Mouse (Mus musculus) liver, embryonic 16.5 days (tissue): ENCODE measurements around the gene Clstn2. TPM values are rescaled to one million over a fixed set of nuclear protein-coding genes. Genes with fewer than 3 reads are reported as not detected.

Experiments
- ATAC-seq: fragments of 200-750 bp; cut with Nextera tagmentation; 2 replicates; pipeline ENCODE4 v1.8.0; 2017; ENCODE audit warnings: low read depth, mild to moderate bottlenecking, moderate number of reproducible peaks, moderate library complexity
- H3K27ac ChIP-seq: fragments of 300-500 bp; sonication (generic); 2 replicates; pipeline ENCODE4 v1.5.1; 2014; ENCODE audit warnings: mild to moderate bottlenecking, low read length
- H3K27me3 ChIP-seq: fragments of 300-500 bp; sonication (generic); 2 replicates; pipeline ENCODE4 v1.6.1; 2014; ENCODE audit warnings: low read depth, low read length, mixed read lengths; ENCODE audit not compliant: control insufficient read depth, insufficient read depth
- H3K36me3 ChIP-seq: fragments of 300-500 bp; sonication (generic); 2 replicates; pipeline ENCODE4 v1.6.1; 2014; ENCODE audit warnings: mild to moderate bottlenecking; ENCODE audit not compliant: control insufficient read depth, insufficient read depth
- H3K4me1 ChIP-seq: fragments of 300-500 bp; sonication (generic); 2 replicates; pipeline ENCODE4 v1.6.1; 2014; ENCODE audit warnings: low read depth, low read length, mixed read lengths; ENCODE audit not compliant: control insufficient read depth
- H3K4me2 ChIP-seq: fragments of 300-500 bp; sonication (generic); 2 replicates; pipeline ENCODE4 v1.6.1; 2014; ENCODE audit warnings: low read depth, low read length, mixed read lengths
- H3K4me3 ChIP-seq: fragments of 300-500 bp; sonication (generic); 2 replicates; pipeline ENCODE4 v1.5.1; 2014; ENCODE audit warnings: low read depth, mild to moderate bottlenecking, low read length
- H3K9ac ChIP-seq: fragments of 300-500 bp; sonication (generic); 2 replicates; pipeline ENCODE4 v1.6.1; 2014; ENCODE audit warnings: low read depth, low read length
- H3K9me3 ChIP-seq: fragments of 300-500 bp; sonication (generic); replicated peaks from 2 replicates; pipeline ENCODE4 v1.6.1; 2016; ENCODE audit warnings: low read length; ENCODE audit not compliant: control insufficient read depth
- WGBS: fragments of 180-500 bp; shearing (Covaris S2); extraction: QIAGEN DNeasy Blood & Tissue Kit; methylation state at CpG from one replicate; pipeline ENCODE4 v1.1.7; 2014; ENCODE audit not compliant: insufficient replicate concordance; 5-methylcytosine and 5-hydroxymethylcytosine counted together
- polyA plus RNA-seq: library from polyadenylated mRNA; unstranded; fragments of >200 nt; fragmentation: Nextera tagmentation; extraction: Ambion mirVana; gene quantifications from 2 replicates; pipeline ENCODE4 v1.2.1, GENCODE M21; 2015

The Clstn2 gene
- polyA plus RNA-seq: 0.02 TPM in 2 replicates

DNA sequence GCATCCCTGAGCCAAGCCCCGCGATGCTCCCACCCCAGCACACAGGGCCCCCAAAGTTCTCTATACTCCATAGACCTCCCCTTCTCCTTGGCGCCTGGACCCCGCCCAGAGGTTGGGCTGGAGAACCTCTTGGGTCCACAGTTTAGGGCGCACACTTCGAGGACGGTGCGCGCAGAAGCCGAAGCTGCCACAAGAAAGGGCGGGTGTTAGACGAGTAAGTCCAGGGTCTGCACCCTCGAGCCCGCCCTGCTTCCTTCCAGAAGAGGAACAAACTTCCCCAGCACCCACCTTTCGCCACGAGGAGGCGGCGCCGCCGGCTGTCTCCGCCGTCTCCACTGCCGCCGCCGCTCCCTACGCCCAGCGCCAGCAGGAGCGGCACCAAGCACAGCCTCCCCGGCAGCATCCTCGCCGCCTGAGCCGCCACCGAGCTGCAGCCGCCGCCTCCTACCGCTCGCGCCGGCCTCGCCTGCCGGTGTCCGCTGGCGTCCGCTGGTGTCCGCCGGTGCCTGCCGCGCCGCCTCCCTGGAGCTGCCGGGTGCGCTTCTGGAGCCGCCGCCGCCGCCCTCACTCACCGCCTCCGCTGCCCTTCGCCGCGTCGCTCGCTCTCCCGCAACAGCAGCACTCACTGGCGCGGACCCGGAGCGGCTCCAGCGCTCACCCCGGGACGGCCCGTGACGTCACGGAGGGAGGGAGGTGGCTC lies at the start of gene Clstn2:
Clstn2 (minus strand) TSS at position 609 of the 700 bp plus-strand sequence.
- no peak within 1 kb of the TSS for H3K9ac ChIP-seq
- ATAC-seq: no peak
- H3K27me3 ChIP-seq: peaks cover 36% of the 10 kb centered on the region
- H3K4me2 ChIP-seq: peak within 1 kb of the TSS; percentile 52
- no peak within 1 kb of the TSS for H3K27ac ChIP-seq
- no peaks in the 10 kb centered on the region for H3K4me1 ChIP-seq
- no peaks in the 10 kb centered on the region for H3K36me3 ChIP-seq
- H3K4me3 ChIP-seq: peak within 1 kb of the TSS; percentile 46
- under 1% methylated on average over 69 of the region's 73 CpGs for WGBS
- no peaks in the 10 kb centered on the region for H3K9me3 ChIP-seq

DNA sequence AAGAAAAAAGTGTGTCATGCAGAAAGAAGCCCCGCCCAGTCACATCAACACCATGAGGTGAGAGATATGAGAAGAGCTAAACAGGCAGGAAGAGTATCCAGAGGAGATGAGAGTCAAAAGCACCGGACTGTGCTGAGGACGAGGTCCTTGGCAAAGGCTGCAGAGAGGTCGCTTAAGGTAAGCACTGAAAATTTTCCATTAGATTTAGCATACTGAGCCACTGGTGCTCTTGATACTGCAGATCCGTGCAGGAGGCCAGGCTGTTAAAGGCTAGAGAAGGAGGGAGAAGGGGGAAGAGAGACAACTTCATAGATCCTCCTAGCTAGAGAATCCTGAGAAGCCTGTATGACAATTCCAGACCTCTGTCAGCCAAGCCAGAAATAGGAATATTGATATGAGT lies 34.8 kb upstream of the Clstn2 start:
- Histone ChIP-seq H3K27me3 (no peaks in the 10 kb centered on the region), H3K9ac (no peak overlapping the region), H3K4me3 (no peak overlapping the region), H3K9me3 (no peaks in the 10 kb centered on the region), H3K4me1 (no peaks in the 10 kb centered on the region), H3K27ac (no peak overlapping the region), H3K4me2 (no peak overlapping the region), H3K36me3 (no peaks in the 10 kb centered on the region)
- WGBS: 57% methylated on average over 5 of the region's 5 CpGs
- ATAC-seq: no peak

DNA sequence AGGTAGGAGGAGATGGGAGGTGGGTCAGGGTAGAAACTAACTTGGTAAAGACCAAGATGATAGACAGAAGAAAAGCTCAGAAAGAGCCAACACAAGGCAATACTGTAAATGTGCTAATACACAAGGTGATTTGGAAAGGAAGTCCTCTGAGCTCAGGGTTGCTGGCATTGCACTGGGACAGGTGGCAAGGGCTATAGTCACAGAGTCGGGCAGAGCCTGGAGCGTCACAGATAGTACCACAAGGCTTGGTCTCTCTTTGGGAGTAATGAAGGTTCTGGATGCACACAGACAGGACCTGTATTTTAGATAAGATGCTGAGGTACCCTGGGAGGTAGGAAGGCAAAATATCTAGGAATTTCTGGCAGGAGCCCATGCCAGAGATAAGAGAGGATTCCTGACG lies 28.7 kb upstream of the Clstn2 start:
- 59% methylated on average over 3 of the region's 3 CpGs for WGBS
- H3K27ac ChIP-seq: no peak overlapping the region
- ATAC-seq: no peak

DNA sequence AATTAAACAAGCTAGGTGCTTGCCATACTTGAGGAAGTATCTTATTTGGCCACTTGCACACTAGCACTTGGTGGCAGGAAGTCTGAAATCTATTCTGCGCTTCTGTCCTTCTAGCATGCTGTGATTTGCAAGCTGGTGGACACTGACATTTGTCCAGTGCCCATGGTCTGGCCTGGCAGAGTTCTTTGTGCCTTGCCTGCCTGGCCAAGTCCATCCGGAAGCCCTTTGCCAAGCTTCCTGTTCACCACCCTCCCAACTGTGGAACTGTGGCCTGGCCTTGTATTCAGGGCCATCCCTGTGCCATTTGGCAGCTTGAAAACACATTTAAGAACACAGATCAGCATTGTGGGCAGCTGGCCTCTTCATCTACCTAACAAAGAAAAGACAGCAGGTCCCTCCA lies 24.3 kb upstream of the Clstn2 start:
- no peaks in the 10 kb centered on the region for H3K4me1 ChIP-seq
- WGBS: 61% methylated on average over 2 of the region's 2 CpGs

More for the DNA sequence above, 28.7 kb upstream of the Clstn2 start:
- Histone ChIP-seq H3K36me3 (no peaks in the 10 kb centered on the region), H3K9me3 (no peaks in the 10 kb centered on the region), H3K4me3 (no peak overlapping the region), H3K9ac (no peak overlapping the region), H3K27me3 (no peaks in the 10 kb centered on the region), H3K4me1 (no peaks in the 10 kb centered on the region), H3K4me2 (no peak overlapping the region)

DNA sequence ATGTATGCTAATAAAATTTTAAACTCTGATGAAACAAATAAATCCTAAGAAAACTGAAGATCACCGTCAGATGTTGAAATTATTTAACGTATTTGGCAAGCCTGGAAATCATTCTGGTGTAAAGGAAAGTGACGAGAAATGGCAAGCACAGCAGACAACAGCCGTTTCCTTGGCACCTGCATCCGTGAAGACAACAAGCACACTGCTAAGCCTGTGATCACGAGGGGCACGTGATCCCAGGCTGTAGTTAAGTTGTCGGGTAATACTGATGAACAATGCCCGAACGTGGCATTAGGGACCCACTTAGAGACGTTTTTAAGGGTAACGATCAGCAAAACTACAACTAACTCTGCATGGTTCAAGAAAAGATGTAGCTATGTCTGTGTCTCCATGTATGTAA lies 18.4 kb upstream of the Clstn2 start:
- Histone ChIP-seq H3K9me3 (no peaks in the 10 kb centered on the region), H3K4me2 (no peak overlapping the region), H3K27ac (no peak overlapping the region), H3K4me3 (no peak overlapping the region), H3K9ac (no peak overlapping the region), H3K4me1 (no peaks in the 10 kb centered on the region), H3K36me3 (no peaks in the 10 kb centered on the region), H3K27me3 (no peaks in the 10 kb centered on the region)
- ATAC-seq: no peak
- 60% methylated on average over 12 of the region's 12 CpGs for WGBS

More for the DNA sequence above, 24.3 kb upstream of the Clstn2 start:
- no peaks in the 10 kb centered on the region for H3K9me3 ChIP-seq
- no peak overlapping the region for H3K9ac ChIP-seq
- no peaks in the 10 kb centered on the region for H3K36me3 ChIP-seq
- no peak overlapping the region for H3K4me3 ChIP-seq
- no peak overlapping the region for H3K27ac ChIP-seq
- no peaks in the 10 kb centered on the region for H3K27me3 ChIP-seq
- ATAC-seq: no peak
- H3K4me2 ChIP-seq: no peak overlapping the region

DNA sequence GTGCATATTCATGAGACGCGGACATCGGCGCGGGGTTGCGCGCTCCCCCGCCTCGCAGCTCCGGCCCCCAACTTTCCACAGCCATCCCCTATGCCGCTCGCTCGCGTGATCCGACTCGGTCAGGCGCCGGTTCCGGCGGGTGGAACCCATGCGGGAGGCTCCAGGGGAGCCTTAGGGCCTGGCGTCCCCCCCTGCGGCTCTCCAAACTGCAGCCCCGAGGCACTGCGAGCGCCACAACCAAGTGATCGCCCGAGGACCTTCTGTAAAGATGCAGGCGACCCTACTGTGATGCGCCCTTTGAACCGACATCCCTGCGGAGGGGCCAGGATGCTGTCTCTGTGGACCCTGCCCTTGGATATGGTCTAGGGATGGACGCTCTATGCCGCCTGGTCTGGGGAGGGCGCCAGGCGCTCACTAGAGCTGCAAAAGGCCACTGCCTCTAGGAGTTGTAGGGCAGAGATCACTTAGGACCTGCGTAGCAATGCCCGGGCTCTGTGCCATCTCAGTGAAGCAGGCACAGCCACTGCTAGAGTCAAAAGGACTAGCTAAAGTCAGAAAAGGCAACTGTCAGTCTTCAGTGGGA lies 383 bp upstream of the Clstn2 start:
- Histone ChIP-seq H3K36me3 (no peaks in the 10 kb centered on the region), H3K4me3 (peak overlapping the region; percentile 46), H3K4me1 (no peaks in the 10 kb centered on the region), H3K9ac (no peak overlapping the region), H3K27ac (no peak overlapping the region), H3K27me3 (peaks cover 36% of the 10 kb centered on the region), H3K9me3 (no peaks in the 10 kb centered on the region), H3K4me2 (peak overlapping the region; percentile 52)
- ATAC-seq: no peak
- WGBS: 2% methylated on average over 38 of the region's 38 CpGs

DNA sequence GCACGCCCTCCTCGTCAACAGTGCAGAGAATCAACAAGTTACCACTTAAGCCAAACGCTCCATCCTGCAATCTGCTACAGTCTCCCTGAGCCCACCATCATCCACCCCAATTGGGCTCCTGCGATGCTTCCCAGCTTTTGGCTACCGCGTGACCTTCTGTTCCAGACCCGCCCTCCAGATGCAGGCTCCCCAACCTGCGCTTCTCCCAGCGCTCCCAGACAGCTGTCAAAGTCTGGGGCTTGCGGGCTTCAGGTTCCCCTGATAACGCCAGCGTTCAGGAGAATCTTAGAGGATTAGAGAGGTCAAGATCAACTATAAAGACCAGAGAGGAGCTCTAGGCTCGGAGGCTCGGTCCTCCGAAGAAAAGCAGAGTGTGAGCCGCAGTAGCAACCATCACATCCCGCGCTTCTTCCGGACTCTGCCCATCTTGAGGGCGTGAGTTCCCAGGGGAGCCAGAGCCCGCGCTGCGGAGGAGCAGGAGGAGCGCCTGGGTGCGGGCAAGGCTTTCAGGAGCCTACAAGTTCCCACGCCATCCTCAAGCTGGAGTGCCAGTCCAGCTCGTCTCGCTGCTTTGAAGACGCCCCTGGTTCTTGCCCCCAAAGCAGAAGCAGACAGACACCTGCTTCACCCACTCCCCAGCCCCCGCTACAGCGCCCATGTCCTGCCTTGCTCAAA lies 946 bp downstream of the Clstn2 start:
- Histone ChIP-seq H3K9me3 (no peaks in the 10 kb centered on the region), H3K4me2 (peak overlapping the region; percentile 52; the same call in 1 of the 2 replicates), H3K4me1 (no peaks in the 10 kb centered on the region), H3K36me3 (no peaks in the 10 kb centered on the region), H3K9ac (no peak overlapping the region), H3K4me3 (peak overlapping the region; percentile 46; the same call in 1 of the 2 replicates), H3K27me3 (peaks cover 36% of the 10 kb centered on the region), H3K27ac (no peak overlapping the region)
- ATAC-seq: no peak
- WGBS: 2% methylated on average over 31 of the region's 31 CpGs

DNA sequence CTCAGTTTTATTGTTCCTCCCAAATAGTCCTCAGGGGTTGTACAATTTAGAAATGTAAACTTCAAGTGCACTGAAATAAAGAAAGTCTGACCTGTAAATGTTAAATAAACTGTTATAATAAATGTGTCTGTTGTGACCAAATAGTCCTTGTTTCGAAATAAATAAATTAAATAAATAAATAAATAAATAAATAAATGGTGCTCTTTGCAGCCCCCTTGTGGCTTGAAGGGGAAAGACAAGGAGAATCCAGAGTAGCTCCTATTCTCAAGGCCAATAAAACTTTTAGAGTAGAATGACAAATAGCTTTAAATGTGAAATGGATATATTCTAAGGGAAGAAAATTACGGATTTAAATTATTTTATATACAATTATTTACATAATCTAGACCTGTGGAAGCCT lies 2.3 kb downstream of the Clstn2 start:
- H3K9ac ChIP-seq: no peak overlapping the region
- no peak overlapping the region for H3K4me3 ChIP-seq
- H3K27me3 ChIP-seq: peaks cover 36% of the 10 kb centered on the region
- no peaks in the 10 kb centered on the region for H3K4me1 ChIP-seq
- 14% methylated on average over 2 of the region's 2 CpGs for WGBS
- H3K4me2 ChIP-seq: no peak overlapping the region
- H3K9me3 ChIP-seq: no peaks in the 10 kb centered on the region
- H3K27ac ChIP-seq: no peak overlapping the region
- H3K36me3 ChIP-seq: no peaks in the 10 kb centered on the region
- no peak for ATAC-seq

DNA sequence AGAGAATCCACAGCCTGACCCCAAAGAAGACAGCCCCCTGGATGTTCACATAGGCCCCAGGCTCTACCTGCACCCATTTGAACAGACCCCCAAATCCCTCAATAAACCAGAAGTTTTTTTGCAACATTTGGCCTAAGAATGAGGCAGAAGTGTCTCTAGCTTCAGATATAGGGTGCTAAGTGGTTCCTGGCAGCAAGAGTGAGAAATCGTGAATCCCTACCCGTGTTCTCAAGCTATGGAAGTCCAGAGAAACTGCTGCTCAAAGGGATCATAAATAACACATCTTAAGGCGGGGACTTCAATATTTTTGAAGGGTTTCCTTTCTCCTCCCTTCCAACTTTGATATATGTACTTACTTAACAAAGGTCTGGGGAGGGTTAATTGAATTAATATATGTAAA lies 7.4 kb downstream of the Clstn2 start:
- WGBS: 54% methylated on average over 3 of the region's 3 CpGs
- H3K9ac ChIP-seq: no peak overlapping the region
- H3K4me1 ChIP-seq: no peaks in the 10 kb centered on the region
- H3K4me2 ChIP-seq: no peak overlapping the region
- H3K27ac ChIP-seq: no peak overlapping the region
- no peak overlapping the region for H3K4me3 ChIP-seq
- H3K9me3 ChIP-seq: no peaks in the 10 kb centered on the region
- H3K36me3 ChIP-seq: no peaks in the 10 kb centered on the region
- no peaks in the 10 kb centered on the region for H3K27me3 ChIP-seq
- no peak for ATAC-seq
